Mouse (Mus musculus) embryonic fibroblast, embryonic 13.5 days (primary cell): ENCODE data around the gene Gria1. TPM values are rescaled to one million over a fixed set of nuclear protein-coding genes. Genes with fewer than 3 reads are reported as not detected.
A peak's percentile ranks its signal among the peaks of the same experiment; 100 is the strongest.

ENCODE experiments used
- H3K27ac ChIP-seq: 2 replicates; pipeline ENCODE4 v1.5.1; 2012; ENCODE audit warnings: low read length, control low read depth, inconsistent platforms; ENCODE audit not compliant: insufficient read depth
- H3K4me1 ChIP-seq: 2 replicates; pipeline ENCODE4 v1.6.1; 2011; ENCODE audit warnings: low read length; ENCODE audit not compliant: control insufficient read depth, insufficient read depth
- H3K4me3 ChIP-seq: 2 replicates; pipeline ENCODE4 v1.5.1; 2011; ENCODE audit warnings: mild to moderate bottlenecking, control low read depth, low read length; ENCODE audit not compliant: insufficient read depth
- CTCF ChIP-seq: IDR thresholded peaks from 2 replicates; pipeline ENCODE4 v1.5.1; 2011; ENCODE audit warnings: mild to moderate bottlenecking, control low read depth, low read length, moderate library complexity, borderline replicate concordance; ENCODE audit not compliant: insufficient read depth
- POLR2A ChIP-seq: IDR thresholded peaks from 2 replicates; pipeline ENCODE4 v1.6.1; 2011; ENCODE audit warnings: low read depth, mild to moderate bottlenecking, control low read depth, low read length, moderate library complexity
- polyA plus RNA-seq: library from polyadenylated mRNA; stranded (reverse); fragments of >200 nt; gene quantifications from 2 replicates; pipeline ENCODE4 v1.2.4, GENCODE M21; 2011; ENCODE audit warnings: low read depth; ENCODE audit not compliant: missing spikeins, insufficient read length

The Gria1 gene
- polyA plus RNA-seq, 1 experiment: 6.1 TPM

GRCm38 (mm10) chr11:57012287-57012921, 1.2 kb downstream of the Gria1 start:
- Histone ChIP-seq H3K27ac (no peak overlapping the region), H3K4me3 (no peak overlapping the region), H3K4me1 (no peaks in the 10 kb centered on the region)
- no peak for TF ChIP-seq POLR2A
- no peak for TF ChIP-seq CTCF

- TF ChIP-seq POLR2A (no peak), CTCF (no peak)
- Histone ChIP-seq H3K27ac (no peak overlapping the region), H3K4me3 (no peak overlapping the region), H3K4me1 (no peaks in the 10 kb centered on the region)
These were observed 2.4 kb downstream of the Gria1 start for GRCm38 (mm10) chr11:57013464-57014190.

GRCm38 (mm10) chr11:57014396-57014795, 3.2 kb downstream of the Gria1 start:
- no peak for TF ChIP-seq CTCF
- no peak for TF ChIP-seq POLR2A
- no peak overlapping the region for H3K4me3 ChIP-seq
- no peaks in the 10 kb centered on the region for H3K4me1 ChIP-seq
- no peak overlapping the region for H3K27ac ChIP-seq

GRCm38 (mm10) chr11:57018536-57018935, 7.3 kb downstream of the Gria1 start:
- H3K4me1 ChIP-seq: no peaks in the 10 kb centered on the region
- H3K4me3 ChIP-seq: no peak overlapping the region
- TF ChIP-seq CTCF (no peak), POLR2A (no peak)
- no peak overlapping the region for H3K27ac ChIP-seq

- H3K4me3 ChIP-seq: no peak overlapping the region
- TF ChIP-seq POLR2A: no peak
- TF ChIP-seq CTCF: no peak
- no peak overlapping the region for H3K27ac ChIP-seq
- no peaks in the 10 kb centered on the region for H3K4me1 ChIP-seq
These were observed 11.2 kb downstream of the Gria1 start for GRCm38 (mm10) chr11:57022400-57022799.

GRCm38 (mm10) chr11:57030448-57030847, 19.3 kb downstream of the Gria1 start:
- Histone ChIP-seq H3K27ac (no peak overlapping the region), H3K4me1 (peaks cover 3% of the 10 kb centered on the region), H3K4me3 (no peak overlapping the region)
- TF ChIP-seq POLR2A (no peak), CTCF (no peak)

GRCm38 (mm10) chr11:57038807-57039206, 27.6 kb downstream of the Gria1 start:
- Histone ChIP-seq H3K27ac (peak overlapping the region; percentile 82), H3K4me1 (no peaks in the 10 kb centered on the region), H3K4me3 (no peak overlapping the region)
- TF ChIP-seq CTCF (no peak), POLR2A (no peak)

GRCm38 (mm10) chr11:57039306-57039705, 28.1 kb downstream of the Gria1 start:
- TF ChIP-seq CTCF: no peak
- TF ChIP-seq POLR2A: no peak
- Histone ChIP-seq H3K4me1 (no peaks in the 10 kb centered on the region), H3K27ac (peak overlapping the region; percentile 82), H3K4me3 (no peak overlapping the region)

GRCm38 (mm10) chr11:57042057-57042456, 30.9 kb downstream of the Gria1 start:
- no peak overlapping the region for H3K27ac ChIP-seq
- no peak for TF ChIP-seq POLR2A
- no peak for TF ChIP-seq CTCF
- H3K4me3 ChIP-seq: no peak overlapping the region
- no peaks in the 10 kb centered on the region for H3K4me1 ChIP-seq

- no peak for TF ChIP-seq POLR2A
- no peak for TF ChIP-seq CTCF
- Histone ChIP-seq H3K27ac (no peak overlapping the region), H3K4me3 (no peak overlapping the region), H3K4me1 (no peaks in the 10 kb centered on the region)
These were observed 33.0 kb downstream of the Gria1 start for GRCm38 (mm10) chr11:57044146-57044545.
